Mouse (Mus musculus) hindbrain, embryonic 10.5 days (tissue): ENCODE measurements around the gene Efna5. TPM values are rescaled to one million over a fixed set of nuclear protein-coding genes. Genes with fewer than 3 reads are reported as not detected.

Experiments
- DNase-seq: peaks from one replicate; pipeline ENCODE4 v3.0.0-alpha.2; 2017; ENCODE audit warnings: low spot score
- H3K27ac ChIP-seq: fragments of 300-500 bp; sonication (generic); 2 replicates; pipeline ENCODE4 v1.5.1; 2016; ENCODE audit warnings: mild to moderate bottlenecking, moderate library complexity
- H3K27me3 ChIP-seq: fragments of 300-500 bp; sonication (generic); 2 replicates; pipeline ENCODE4 v1.6.1; 2016; ENCODE audit warnings: mild to moderate bottlenecking; ENCODE audit not compliant: poor library complexity, insufficient read depth, severe bottlenecking
- H3K36me3 ChIP-seq: fragments of 300-500 bp; sonication (generic); 2 replicates; pipeline ENCODE4 v1.6.1; 2016; ENCODE audit warnings: mild to moderate bottlenecking, moderate library complexity
- H3K4me1 ChIP-seq: fragments of 300-500 bp; sonication (generic); replicated peaks from 2 replicates; pipeline ENCODE4 v1.6.1; 2016; ENCODE audit warnings: mild to moderate bottlenecking
- H3K4me3 ChIP-seq: fragments of 300-500 bp; sonication (generic); 2 replicates; pipeline ENCODE4 v1.5.1; 2016; ENCODE audit warnings: mild to moderate bottlenecking, moderate library complexity
- H3K9me3 ChIP-seq: fragments of 300-500 bp; sonication (generic); 2 replicates; pipeline ENCODE4 v1.6.1; 2016; ENCODE audit warnings: mild to moderate bottlenecking, moderate library complexity
- WGBS: fragments of 180-500 bp; shearing (Covaris S2); methylation state at CpG from one replicate; pipeline ENCODE4 v1.1.7; 2016; 5-methylcytosine and 5-hydroxymethylcytosine counted together
- polyA plus RNA-seq: library from polyadenylated mRNA; unstranded; fragments of >200 nt; fragmentation: Nextera tagmentation; extraction: Ambion mirVana; gene quantifications from 2 replicates; pipeline ENCODE4 v1.2.1, GENCODE M21; 2016

Efna5 gene
- polyA plus RNA-seq, 1 experiment from 2014 or later = 40.5 TPM

- WGBS = under 1% methylated on average over 45 of the region's 45 CpGs
- Histone ChIP-seq H3K27ac (peak overlapping the region; percentile 98), H3K9me3 (no peaks in the 10 kb centered on the region), H3K4me1 (peaks cover 41% of the 10 kb centered on the region), H3K27me3 (no peaks in the 10 kb centered on the region), H3K4me3 (peak overlapping the region; percentile 85), H3K36me3 (no peaks in the 10 kb centered on the region)
- peak; percentile 69 for DNase-seq
These were observed 1.4 kb downstream of the Efna5 start for GRCm38 (mm10) chr17:62879526-62880310.

GRCm38 (mm10) chr17:62875727-62876126 is 5.4 kb downstream of the Efna5 start:
- Histone ChIP-seq H3K9me3 (no peaks in the 10 kb centered on the region), H3K36me3 (no peaks in the 10 kb centered on the region), H3K4me1 (peaks cover 69% of the 10 kb centered on the region), H3K4me3 (peak overlapping the region; percentile 20; the same call in 1 of the 2 replicates), H3K27ac (no peak overlapping the region), H3K27me3 (no peaks in the 10 kb centered on the region)
- no peak for DNase-seq
- 3% methylated on average over 3 of the region's 3 CpGs for WGBS

- Histone ChIP-seq H3K27me3 (0 out of 2 replicates have a peak, but pooled peaks cover 5% of the 10 kb centered on the region), H3K4me3 (no peak overlapping the region), H3K9me3 (no peaks in the 10 kb centered on the region), H3K27ac (peak overlapping the region; percentile 3; the same call in 1 of the 2 replicates), H3K4me1 (peaks cover 61% of the 10 kb centered on the region), H3K36me3 (no peaks in the 10 kb centered on the region)
- DNase-seq = peak; percentile 29
- WGBS = 3% methylated on average over 3 of the region's 3 CpGs
These were observed 9.2 kb downstream of the Efna5 start for GRCm38 (mm10) chr17:62871928-62872327.

- Histone ChIP-seq H3K27ac (no peak overlapping the region), H3K27me3 (0 out of 2 replicates have a peak, but pooled peaks cover 5% of the 10 kb centered on the region), H3K36me3 (no peaks in the 10 kb centered on the region), H3K4me1 (peaks cover 54% of the 10 kb centered on the region), H3K9me3 (no peaks in the 10 kb centered on the region), H3K4me3 (0 out of 2 replicates have a peak overlapping the region, but pooled peaks have one; percentile 0)
- 35% methylated on average over 5 of the region's 5 CpGs for WGBS
- DNase-seq = no peak
These were observed 9.9 kb downstream of the Efna5 start for GRCm38 (mm10) chr17:62871191-62871590.

GRCm38 (mm10) chr17:62870446-62870845 is 10.7 kb downstream of the Efna5 start:
- Histone ChIP-seq H3K27me3 (0 out of 2 replicates have a peak, but pooled peaks cover 5% of the 10 kb centered on the region), H3K36me3 (no peaks in the 10 kb centered on the region; the same call in 1 of the 2 replicates), H3K4me3 (no peak overlapping the region), H3K9me3 (no peaks in the 10 kb centered on the region), H3K4me1 (peaks cover 47% of the 10 kb centered on the region), H3K27ac (no peak overlapping the region)
- 51% methylated on average over 5 of the region's 5 CpGs for WGBS
- DNase-seq = no peak

GRCm38 (mm10) chr17:62864966-62865365 is 16.2 kb downstream of the Efna5 start:
- 0 out of 2 replicates have a peak, but pooled peaks cover 5% of the 10 kb centered on the region for H3K27me3 ChIP-seq
- no peak overlapping the region for H3K4me3 ChIP-seq
- peaks cover 14% of the 10 kb centered on the region for H3K36me3 ChIP-seq
- peaks cover 35% of the 10 kb centered on the region for H3K4me1 ChIP-seq
- no peak overlapping the region for H3K27ac ChIP-seq
- no peak for DNase-seq
- H3K9me3 ChIP-seq = peaks cover 3% of the 10 kb centered on the region; the same call in 1 of the 2 replicates
- WGBS = 93% methylated on average over 8 of the region's 8 CpGs

- DNase-seq = no peak
- Histone ChIP-seq H3K36me3 (peaks cover 14% of the 10 kb centered on the region), H3K4me3 (peak overlapping the region; percentile 28; the same call in 1 of the 2 replicates), H3K27ac (peak overlapping the region; percentile 83), H3K9me3 (peaks cover 3% of the 10 kb centered on the region; the same call in 1 of the 2 replicates), H3K27me3 (no peaks in the 10 kb centered on the region), H3K4me1 (peaks cover 37% of the 10 kb centered on the region)
- WGBS = 51% methylated on average over 3 of the region's 3 CpGs
These were observed 18.1 kb downstream of the Efna5 start for GRCm38 (mm10) chr17:62863004-62863403.

GRCm38 (mm10) chr17:62862298-62862999 is 18.7 kb downstream of the Efna5 start:
- H3K27me3 ChIP-seq = no peaks in the 10 kb centered on the region; the same call in 1 of the 2 replicates
- peak overlapping the region; percentile 28 for H3K4me3 ChIP-seq
- peak; percentile 52 for DNase-seq
- H3K36me3 ChIP-seq = peaks cover 14% of the 10 kb centered on the region
- peak overlapping the region; percentile 83 for H3K27ac ChIP-seq
- peaks cover 37% of the 10 kb centered on the region for H3K4me1 ChIP-seq
- WGBS = 34% methylated on average over 12 of the region's 12 CpGs
- H3K9me3 ChIP-seq = peaks cover 3% of the 10 kb centered on the region; the same call in 1 of the 2 replicates

GRCm38 (mm10) chr17:62857275-62857674 is 23.8 kb downstream of the Efna5 start:
- WGBS = 85% methylated on average over 8 of the region's 8 CpGs

GRCm38 (mm10) chr17:62853741-62854140 is 27.4 kb downstream of the Efna5 start:
- WGBS = 6% methylated on average over 6 of the region's 6 CpGs
- Histone ChIP-seq H3K4me3 (peak overlapping the region; percentile 26), H3K36me3 (no peaks in the 10 kb centered on the region), H3K9me3 (no peaks in the 10 kb centered on the region), H3K27ac (peak overlapping the region; percentile 67), H3K27me3 (no peaks in the 10 kb centered on the region; the same call in 1 of the 2 replicates), H3K4me1 (peaks cover 63% of the 10 kb centered on the region)
- no peak for DNase-seq

More at GRCm38 (mm10) chr17:62857275-62857674, 23.8 kb downstream of the Efna5 start:
- Histone ChIP-seq H3K27me3 (no peaks in the 10 kb centered on the region; the same call in 1 of the 2 replicates), H3K4me1 (peaks cover 56% of the 10 kb centered on the region), H3K36me3 (no peaks in the 10 kb centered on the region), H3K4me3 (no peak overlapping the region), H3K27ac (no peak overlapping the region), H3K9me3 (no peaks in the 10 kb centered on the region)
- no peak for DNase-seq

- no peaks in the 10 kb centered on the region for H3K9me3 ChIP-seq
- WGBS = 3% methylated on average over 3 of the region's 3 CpGs
- peak overlapping the region; percentile 26 for H3K4me3 ChIP-seq
- H3K27me3 ChIP-seq = no peaks in the 10 kb centered on the region; the same call in 1 of the 2 replicates
- H3K4me1 ChIP-seq = peaks cover 63% of the 10 kb centered on the region
- peak overlapping the region; percentile 67 for H3K27ac ChIP-seq
- no peaks in the 10 kb centered on the region for H3K36me3 ChIP-seq
- DNase-seq = peak; percentile 53
These were observed 28.1 kb downstream of the Efna5 start for GRCm38 (mm10) chr17:62852822-62853608.

GRCm38 (mm10) chr17:62851268-62851667 is 29.8 kb downstream of the Efna5 start:
- DNase-seq = no peak
- WGBS = 40% methylated on average over 7 of the region's 7 CpGs
- Histone ChIP-seq H3K9me3 (no peaks in the 10 kb centered on the region), H3K27ac (peak overlapping the region; percentile 70), H3K4me1 (peaks cover 67% of the 10 kb centered on the region), H3K36me3 (no peaks in the 10 kb centered on the region), H3K27me3 (no peaks in the 10 kb centered on the region), H3K4me3 (no peak overlapping the region)
